Mouse (Mus musculus) ES-E14 (cell line): Measurements from ENCODE around the gene Gga2. TPM values are rescaled to one million over a fixed set of nuclear protein-coding genes. Genes with fewer than 3 reads are reported as not detected.
A peak's percentile ranks its signal among the peaks of the same experiment; 100 is the strongest.

Experiments used
- DNase-seq: peaks from one replicate; pipeline ENCODE4 v3.0.0-alpha.2; 2013; ENCODE audit warnings: low read depth, low spot score
- H3K27ac ChIP-seq: 2 replicates; pipeline ENCODE4 v1.5.1; 2012; ENCODE audit warnings: low read depth, mild to moderate bottlenecking, low read length, moderate library complexity, mixed read lengths; ENCODE audit not compliant: poor library complexity, insufficient read depth, severe bottlenecking
- H3K36me3 ChIP-seq: 2 replicates; pipeline ENCODE4 v1.6.1; 2012; ENCODE audit warnings: mild to moderate bottlenecking, low read length, moderate library complexity, mixed read lengths; ENCODE audit not compliant: control insufficient read depth, poor library complexity, insufficient read depth, severe bottlenecking
- H3K4me1 ChIP-seq, 2 experiments: fragments of 150-350 bp in 1 of 2; sonication (generic) in 1 of 2; 2 replicates each; pipeline ENCODE4 v1.6.1; 2012; ENCODE audit warnings: low read length in 2 of 2, mild to moderate bottlenecking in 1 of 2, mixed read lengths in 1 of 2; ENCODE audit not compliant: control insufficient read depth in 2 of 2, insufficient read depth in 2 of 2, poor library complexity in 1 of 2
- H3K4me3 ChIP-seq, 2 experiments: fragments of 150-350 bp in 1 of 2; sonication (generic) in 1 of 2; 2 replicates each; pipeline ENCODE4 v1.5.1; 2012; ENCODE audit warnings: low read length in 2 of 2, low read depth in 1 of 2, mild to moderate bottlenecking in 1 of 2, mixed read lengths in 1 of 2; ENCODE audit not compliant: insufficient read depth in 1 of 2, poor library complexity in 1 of 2, severe bottlenecking in 1 of 2
- H3K9ac ChIP-seq: 2 replicates; pipeline ENCODE4 v1.6.1; 2012; ENCODE audit warnings: low read depth, mild to moderate bottlenecking, low read length, mixed read lengths; ENCODE audit not compliant: poor library complexity, insufficient read depth, severe bottlenecking
- H3K9me3 ChIP-seq: fragments of 150-350 bp; sonication (generic); 2 replicates; pipeline ENCODE4 v1.6.1; 2012; ENCODE audit warnings: low read depth, mild to moderate bottlenecking, low read length; ENCODE audit not compliant: control insufficient read depth, insufficient read depth
- CHD2 ChIP-seq: IDR thresholded peaks from 2 replicates; pipeline ENCODE4 v1.6.1; 2014; ENCODE audit warnings: mild to moderate bottlenecking, low read depth, low read length, inconsistent platforms
- HCFC1 ChIP-seq: IDR thresholded peaks from 2 replicates; pipeline ENCODE4 v1.6.1; 2012; ENCODE audit warnings: low read length, inconsistent platforms, borderline replicate concordance; ENCODE audit not compliant: insufficient read depth
- MAFK ChIP-seq: IDR thresholded peaks from 2 replicates; pipeline ENCODE4 v1.6.1; 2014; ENCODE audit warnings: mild to moderate bottlenecking, low read depth, low read length, inconsistent platforms; ENCODE audit not compliant: insufficient read depth
- ZC3H11A ChIP-seq: IDR thresholded peaks from 2 replicates; pipeline ENCODE4 v1.6.1; 2012; ENCODE audit warnings: low read depth, mild to moderate bottlenecking, inconsistent platforms, low read length, borderline replicate concordance
- ZNF384 ChIP-seq: IDR thresholded peaks from 2 replicates; pipeline ENCODE4 v1.6.1; 2012; ENCODE audit warnings: low read depth, low read length, inconsistent platforms
- in situ Hi-C, 2 experiments: fragments of 600-800 bp; cut with MboI; formaldehyde crosslinking; loops; one replicate each; pipeline ENCODE4 v1.15.1; 2025; ENCODE audit warnings: low sequenced_read_pairs in 2 of 2, inconsistent platforms in 1 of 2; ENCODE audit not compliant: unreplicated experiment in 2 of 2
- total RNA-seq: library from RNA; depleted of rRNA; stranded (reverse); fragments of 300-350 nt; gene quantifications from 2 replicates; pipeline ENCODE4 v1.2.3, GENCODE M21; 2012

The Gga2 gene
- total RNA-seq, 1 experiment: 68.5 TPM

- H3K4me1 ChIP-seq: peaks cover 0 to 4% of the 10 kb centered on the region in 2 experiments; a peak in 2 of 4 replicates
- no peaks in the 10 kb centered on the region for H3K9me3 ChIP-seq
- H3K4me3 ChIP-seq: no peak overlapping the region
- DNase-seq: no peak
- peaks cover 64% of the 10 kb centered on the region for H3K36me3 ChIP-seq
- in situ Hi-C loops: no loop called here
- no peak for TF ChIP-seq CHD2
- TF ChIP-seq ZC3H11A: no peak
- TF ChIP-seq HCFC1: no peak
- TF ChIP-seq ZNF384: no peak
- TF ChIP-seq MAFK: no peak
- no peak overlapping the region for H3K27ac ChIP-seq
- H3K9ac ChIP-seq: no peak overlapping the region
These were observed 25.1 kb downstream of the Gga2 start for GRCm38 (mm10) chr7:121995961-121996360.

GRCm38 (mm10) chr7:121981307-121981871, 39.6 kb downstream of the Gga2 start, which contains the start of gene Cog7:
Gene Cog7, minus strand, starts transcription at chr7:121981711.
- H3K27ac ChIP-seq: no peak within 1 kb of the TSS
- peak within 1 kb of the TSS; percentile 64 to 98 for H3K4me3 ChIP-seq
- peak within 1 kb of the TSS; percentile 94 for H3K9ac ChIP-seq
- peak; percentile 85 for DNase-seq
- peak; percentile 79; the same call in 1 of the 2 replicates for TF ChIP-seq HCFC1
- no peak for TF ChIP-seq CHD2
- TF ChIP-seq ZNF384: no peak
- TF ChIP-seq MAFK: 0 out of 2 replicates have a peak, but pooled peaks have one; percentile 14
- no peaks in the 10 kb centered on the region for H3K4me1 ChIP-seq
- H3K36me3 ChIP-seq: peaks cover 4% of the 10 kb centered on the region; the same call in 1 of the 2 replicates
- H3K9me3 ChIP-seq: no peaks in the 10 kb centered on the region
- in situ Hi-C loops: no loop called here

- in situ Hi-C loops: no loop called here
- Histone ChIP-seq H3K9me3 (no peaks in the 10 kb centered on the region), H3K4me3 (no peak overlapping the region), H3K9ac (no peak overlapping the region), H3K4me1 (no peaks in the 10 kb centered on the region), H3K27ac (no peak overlapping the region), H3K36me3 (peaks cover 16% of the 10 kb centered on the region)
- DNase-seq: peak; percentile 51
- no peak for TF ChIP-seq ZNF384
- no peak for TF ChIP-seq MAFK
- no peak for TF ChIP-seq HCFC1
- no peak for TF ChIP-seq CHD2
- no peak for TF ChIP-seq ZC3H11A
These were observed 46.0 kb downstream of the Gga2 start for GRCm38 (mm10) chr7:121975031-121975430.

- H3K27ac ChIP-seq: no peak overlapping the region
- peaks cover 11% of the 10 kb centered on the region for H3K36me3 ChIP-seq
- no peak overlapping the region for H3K9ac ChIP-seq
- TF ChIP-seq HCFC1: no peak
- TF ChIP-seq ZC3H11A: no peak
- no peak for TF ChIP-seq ZNF384
- TF ChIP-seq CHD2: no peak
- no peaks in the 10 kb centered on the region for H3K9me3 ChIP-seq
- DNase-seq: no peak
- H3K4me3 ChIP-seq: no peak overlapping the region
- no peaks in the 10 kb centered on the region for H3K4me1 ChIP-seq
- in situ Hi-C loops: loop anchor here in 1 of 2 experiments (25.0 kb wide), 1 partner anchor 234 kb away; the partner anchor contains the start of gene Scnn1g
These were observed 49.3 kb downstream of the Gga2 start for GRCm38 (mm10) chr7:121971698-121972097.
